Mouse (Mus musculus) liver, adult 2 months (tissue): ENCODE data around the gene Ano2.

ENCODE experiments used
- CTCF ChIP-seq: fragments of 200-500 bp; IDR thresholded peaks from 2 replicates; pipeline ENCODE4 v1.5.1; 2011; ENCODE audit warnings: low read depth, low read length, control low read depth
- POLR2A ChIP-seq: fragments of 200-500 bp; IDR thresholded peaks from 2 replicates; pipeline ENCODE4 v1.6.1; 2011; ENCODE audit warnings: low read length, control low read depth; ENCODE audit not compliant: insufficient read depth; ENCODE audit errors: extremely low read depth

DNA sequence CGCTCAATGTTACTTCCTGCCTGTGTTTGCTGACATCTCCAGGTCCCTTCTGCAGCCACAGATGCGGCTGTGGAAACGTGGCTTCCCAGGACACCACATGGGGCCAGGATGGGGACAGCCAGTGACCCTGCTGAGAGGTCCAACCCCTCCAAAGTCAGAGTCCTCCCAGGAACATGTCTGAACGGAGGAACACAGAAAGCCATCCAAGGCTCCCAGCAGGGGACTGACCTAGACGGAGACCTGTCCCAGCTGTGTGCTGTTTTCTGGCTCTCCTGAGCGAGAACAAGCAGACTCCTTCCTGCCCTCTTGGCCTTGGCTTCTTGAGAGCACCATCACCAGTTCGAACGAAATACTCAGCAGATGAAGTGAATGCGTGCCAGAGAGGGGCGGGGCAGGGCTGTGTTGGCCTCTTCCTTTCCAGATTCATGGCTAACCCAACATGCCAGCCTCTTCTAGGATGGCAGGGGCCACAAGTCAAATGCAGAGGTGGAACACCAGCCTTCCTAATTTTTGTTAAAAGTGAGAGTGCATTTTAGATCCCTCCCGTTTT lies 39.8 kb downstream of the Ano2 start:
- no peak for TF ChIP-seq POLR2A
- no peak for TF ChIP-seq CTCF
